10 mouse cellular contexts compared by ENCODE assay signal in genomic region chr3:95629755-95630154, GRCm38 (mm10). TPM values are rescaled to one million over a fixed set of nuclear protein-coding genes. Genes with fewer than 3 reads are reported as not detected.
DNase-seq lines count a peak whose midpoint lies in the region; ATAC-seq and TF ChIP-seq lines count a peak whose summit lies in the region.
"Had no signal": no experiment of that assay in that cellular context is flagged by ENCODE, and none has a peak within 500 bp of the region (broad histone marks: within the 10 kb centered on the region; RNA-seq: fewer than 3 reads in every experiment).

No protein-coding gene starts in this region.

- peak; percentile 74 for DNase-seq in layer of hippocampus, adult 11-12 months (ENCODE audit: low spot score)
- no peak for DNase-seq in layer of hippocampus, adult 9-10 months (ENCODE audit: low spot score)
- peak; percentile 42 for DNase-seq in brain, embryonic 14.5 days (ENCODE audit: low read depth)
- DNase-seq in layer of hippocampus, adult 9-11 months, result peak; percentile 90
- peak; percentile 74 to 82 for DNase-seq in right cerebral cortex, postnatal 36 days (ENCODE audit: low spot score in 2 of 2)
- no peak for DNase-seq in embryo, embryonic 11 days
- DNase-seq in kidney, postnatal 10 days, result no peak
- DNase-seq in forebrain, embryonic 11.5 days (ENCODE audit: low spot score), result no peak
- DNase-seq: kidney, adult 18-20 months; liver, postnatal 0 days had no signal

- H3K4me3 ChIP-seq in forebrain, embryonic 11.5 days (ENCODE audit: low read depth, low read length), result no peak overlapping the region

- H3K4me1 ChIP-seq in forebrain, embryonic 11.5 days (replicated peaks; ENCODE audit: control insufficient read depth, insufficient read depth, low read length), result peaks cover 3% of the 10 kb centered on the region; the same call in 1 of the 2 replicates

- no peak for TF ChIP-seq POLR2A in brain, embryonic 14.5 days (IDR thresholded peaks at IDR 0.05; ENCODE audit: borderline replicate concordance, extremely low read depth, insufficient read depth, insufficient read length, poor library complexity, severe bottlenecking)

- H3K9ac ChIP-seq in forebrain, embryonic 11.5 days (ENCODE audit: low read length), result no peak overlapping the region
- H3K9ac ChIP-seq: liver, postnatal 0 days had no signal

- peaks cover 17% of the 10 kb centered on the region for H3K36me3 ChIP-seq in forebrain, embryonic 11.5 days (ENCODE audit: control insufficient read depth, insufficient read depth, low read length)

- no peaks in the 10 kb centered on the region for H3K27me3 ChIP-seq in forebrain, embryonic 11.5 days (ENCODE audit: control insufficient read depth, insufficient read depth, low read length)

- no peak overlapping the region for H3K27ac ChIP-seq in forebrain, embryonic 11.5 days (ENCODE audit: low read depth, low read length)

- H3K9me3 ChIP-seq in forebrain, embryonic 11.5 days (ENCODE audit: control insufficient read depth, low read length), result no peaks in the 10 kb centered on the region

- 82% methylated on average over 4 of the region's 4 CpGs for WGBS in forebrain, embryonic 11.5 days

- ATAC-seq in forebrain, embryonic 11.5 days (replicated peaks; ENCODE audit: low FRiP score), result no peak
- ATAC-seq: liver, postnatal 0 days had no signal

- H3K4me2 ChIP-seq in forebrain, embryonic 11.5 days (ENCODE audit: low read depth, low read length, severe bottlenecking), result no peak overlapping the region

- no peak for TF ChIP-seq CTCF in brain, embryonic 14.5 days (IDR thresholded peaks at IDR 0.05; ENCODE audit: borderline replicate concordance, extremely low read depth, insufficient read depth, insufficient read length)

RNA-seq across cellular contexts. Expression of gene Ensa, which starts 5.0 kb away (rescaled TPM):
- polyA plus RNA-seq in brain, embryonic 14.5 days (2012; rRNA removed), result 32.2 and 51.6 TPM in 2 replicates
- polyA plus RNA-seq in forebrain, embryonic 11.5 days (2014; fragmentation: Nextera tagmentation; extraction: Ambion mirVana), result 85.1 and 94.3 TPM in 2 replicates

RNA-seq across cellular contexts. Expression of gene Mcl1, which starts 28.8 kb away (rescaled TPM):
- polyA plus RNA-seq in brain, embryonic 14.5 days (2012; rRNA removed), result 72.3 and 74.3 TPM in 2 replicates
- polyA plus RNA-seq in forebrain, embryonic 11.5 days (2014; fragmentation: Nextera tagmentation; extraction: Ambion mirVana), result 66.8 and 69.9 TPM in 2 replicates

RNA-seq across cellular contexts. Expression of gene Golph3l, which starts 41.0 kb away (rescaled TPM):
- polyA plus RNA-seq in brain, embryonic 14.5 days (2012; rRNA removed), result 22.5 and 23.2 TPM in 2 replicates
- 35.1 and 36.1 TPM in 2 replicates for polyA plus RNA-seq in forebrain, embryonic 11.5 days (2014; fragmentation: Nextera tagmentation; extraction: Ambion mirVana)

RNA-seq across cellular contexts. Expression of gene Adamtsl4, which starts 58.0 kb away (rescaled TPM):
- polyA plus RNA-seq in brain, embryonic 14.5 days (2012; rRNA removed), result 0.20 and 0.41 TPM in 2 replicates
- polyA plus RNA-seq in forebrain, embryonic 11.5 days (2014; fragmentation: Nextera tagmentation; extraction: Ambion mirVana), result 0.64 and 1.6 TPM in 2 replicates

Comparison
In these comparisons a context has a peak if more than half of its experiments do, and no peak if none do; other contexts are left out.
1. DNase-seq: peak in layer of hippocampus, adult 11-12 months (single experiment), brain, embryonic 14.5 days (single experiment), layer of hippocampus, adult 9-11 months (single experiment) and right cerebral cortex, postnatal 36 days (2 of 2); none in layer of hippocampus, adult 9-10 months (single experiment), embryo, embryonic 11 days (single experiment), kidney, postnatal 10 days (single experiment) and forebrain, embryonic 11.5 days (single experiment).